Comparison of ENCODE assay signal across 10 mouse cellular contexts in the genomic region with DNA sequence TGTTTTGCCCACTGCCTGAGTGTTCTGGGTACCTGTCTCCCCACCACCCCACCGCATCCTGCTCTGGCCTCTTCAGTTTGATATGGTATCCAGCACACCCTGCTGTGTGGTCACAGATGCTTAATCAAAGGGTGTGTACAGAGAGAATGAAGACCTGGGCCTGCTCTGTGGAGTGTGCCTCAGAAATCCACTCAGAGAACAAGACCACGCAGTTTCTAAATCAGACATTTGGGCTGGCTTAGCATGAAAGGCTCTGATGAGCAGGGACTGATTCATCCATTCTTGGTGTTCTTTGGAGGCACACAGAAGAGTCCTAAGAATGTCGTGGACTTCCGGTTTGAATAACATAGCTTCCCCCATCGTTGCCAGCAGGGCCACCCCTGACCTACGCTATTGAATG.
DNase-seq lines count a peak whose midpoint lies in the region; ATAC-seq and TF ChIP-seq lines count a peak whose summit lies in the region.
"Had no signal": no experiment of that assay in that cellular context is flagged by ENCODE, and none has a peak within 500 bp of the region (broad histone marks: within the 10 kb centered on the region; RNA-seq: fewer than 3 reads in every experiment).

No protein-coding gene starts in this region.

- peak overlapping the region; percentile 51 for H3K4me2 ChIP-seq in heart, embryonic 14.5 days (ENCODE audit: low read length)
- no peak overlapping the region for H3K4me2 ChIP-seq in forebrain, postnatal 0 days (ENCODE audit: low read depth)
- H3K4me2 ChIP-seq in midbrain, embryonic 13.5 days (replicated peaks): no peak overlapping the region
- H3K4me2 ChIP-seq in intestine, postnatal 0 days (replicated peaks; ENCODE audit: low read depth): no peak overlapping the region

- peak overlapping the region; percentile 20 to 47; a peak in 1 of 4 replicates for H3K27ac ChIP-seq in heart, embryonic 14.5 days (replicated peaks in 1 of 2; ENCODE audit: control insufficient read depth in 1 of 2, insufficient read depth in 1 of 2, low read depth in 2 of 2, low read length in 2 of 2)
- H3K27ac ChIP-seq in cortical plate, adult 2 months (ENCODE audit: insufficient read depth, low read length): 0 out of 2 replicates have a peak overlapping the region, but pooled peaks have one; percentile 24
- peak overlapping the region; percentile 62; the same call in 1 of the 2 replicates for H3K27ac ChIP-seq in forebrain, postnatal 0 days (ENCODE audit: low read depth, low read length)
- H3K27ac ChIP-seq in midbrain, embryonic 13.5 days: peak overlapping the region; percentile 61
- H3K27ac ChIP-seq in intestine, postnatal 0 days (ENCODE audit: low read depth, low read length): no peak overlapping the region
- H3K27ac ChIP-seq: limb, embryonic 12.5 days had no signal

- no peak for TF ChIP-seq CTCF in cortical plate, adult 2 months (IDR thresholded peaks at IDR 0.05; ENCODE audit: extremely low read depth, insufficient read depth, low read length)
- no peak for TF ChIP-seq CTCF in forebrain, postnatal 0 days (IDR thresholded peaks at IDR 0.05; ENCODE audit: low read depth)
- no peak for TF ChIP-seq CTCF in intestine, postnatal 0 days (IDR thresholded peaks at IDR 0.05; ENCODE audit: low read depth)

- intact Hi-C loops in heart, postnatal 10 days (cut with DNase I): no loop called here

- H3K9me3 ChIP-seq in heart, embryonic 14.5 days (ENCODE audit: control insufficient read depth, low read length): no peaks in the 10 kb centered on the region
- no peaks in the 10 kb centered on the region for H3K9me3 ChIP-seq in forebrain, postnatal 0 days (ENCODE audit: low read length)
- no peaks in the 10 kb centered on the region for H3K9me3 ChIP-seq in midbrain, embryonic 13.5 days
- H3K9me3 ChIP-seq in intestine, postnatal 0 days (ENCODE audit: control insufficient read depth): no peaks in the 10 kb centered on the region
- H3K9me3 ChIP-seq: limb, embryonic 12.5 days had no signal

- H3K27me3 ChIP-seq in heart, embryonic 14.5 days (ENCODE audit: control insufficient read depth, insufficient read depth, low read length): no peaks in the 10 kb centered on the region
- no peaks in the 10 kb centered on the region for H3K27me3 ChIP-seq in forebrain, postnatal 0 days (ENCODE audit: insufficient read depth, low read length)
- no peaks in the 10 kb centered on the region for H3K27me3 ChIP-seq in midbrain, embryonic 13.5 days
- no peaks in the 10 kb centered on the region for H3K27me3 ChIP-seq in intestine, postnatal 0 days (replicated peaks; ENCODE audit: control insufficient read depth, insufficient read depth, low read length)
- H3K27me3 ChIP-seq: limb, embryonic 12.5 days had no signal

- WGBS in heart, embryonic 14.5 days: 35% methylated on average over 6 of the region's 6 CpGs
- 42% methylated on average over 6 of the region's 6 CpGs for WGBS in forebrain, postnatal 0 days
- WGBS in midbrain, embryonic 13.5 days: 34% methylated on average over 6 of the region's 6 CpGs
- 63% methylated on average over 6 of the region's 6 CpGs for WGBS in intestine, postnatal 0 days

- peaks cover 14 to 15% of the 10 kb centered on the region in 2 experiments for H3K4me1 ChIP-seq in heart, embryonic 14.5 days (ENCODE audit: control insufficient read depth in 2 of 2, insufficient read depth in 2 of 2, low read length in 2 of 2)
- H3K4me1 ChIP-seq in cortical plate, adult 2 months (ENCODE audit: control insufficient read depth, insufficient read depth, low read length): peaks cover 10% of the 10 kb centered on the region
- peaks cover 18% of the 10 kb centered on the region for H3K4me1 ChIP-seq in forebrain, postnatal 0 days (ENCODE audit: insufficient read depth)
- H3K4me1 ChIP-seq in midbrain, embryonic 13.5 days (replicated peaks): peaks cover 19% of the 10 kb centered on the region
- no peaks in the 10 kb centered on the region for H3K4me1 ChIP-seq in intestine, postnatal 0 days (replicated peaks; ENCODE audit: control insufficient read depth, insufficient read depth, low read length)

- no peak overlapping the region for H3K4me3 ChIP-seq in heart, embryonic 14.5 days (ENCODE audit: control insufficient read depth in 1 of 2, insufficient read depth in 1 of 2, low read depth in 1 of 2, low read length in 2 of 2)
- H3K4me3 ChIP-seq in cortical plate, adult 2 months (ENCODE audit: insufficient read depth, low read length): no peak overlapping the region
- H3K4me3 ChIP-seq in forebrain, postnatal 0 days (ENCODE audit: low read depth, low read length): no peak overlapping the region
- H3K4me3 ChIP-seq in midbrain, embryonic 13.5 days (replicated peaks): no peak overlapping the region
- no peak overlapping the region for H3K4me3 ChIP-seq in intestine, postnatal 0 days (ENCODE audit: low read depth, low read length)
- H3K4me3 ChIP-seq: limb, embryonic 12.5 days had no signal

- no peaks in the 10 kb centered on the region for H3K36me3 ChIP-seq in heart, embryonic 14.5 days (ENCODE audit: control insufficient read depth, insufficient read depth, low read length)
- no peaks in the 10 kb centered on the region for H3K36me3 ChIP-seq in forebrain, postnatal 0 days (ENCODE audit: insufficient read depth)
- no peaks in the 10 kb centered on the region for H3K36me3 ChIP-seq in midbrain, embryonic 13.5 days
- H3K36me3 ChIP-seq in intestine, postnatal 0 days (ENCODE audit: control insufficient read depth, insufficient read depth): no peaks in the 10 kb centered on the region
- H3K36me3 ChIP-seq: limb, embryonic 12.5 days had no signal

- no peak overlapping the region for H3K9ac ChIP-seq in heart, embryonic 14.5 days (ENCODE audit: low read length)
- no peak overlapping the region for H3K9ac ChIP-seq in forebrain, postnatal 0 days
- no peak overlapping the region for H3K9ac ChIP-seq in midbrain, embryonic 13.5 days (replicated peaks)
- H3K9ac ChIP-seq in intestine, postnatal 0 days (ENCODE audit: low read depth, low read length): no peak overlapping the region
- H3K9ac ChIP-seq: limb, embryonic 12.5 days had no signal

- peak; percentile 38; the same call in 1 of the 2 replicates for ATAC-seq in heart, embryonic 14.5 days (ENCODE audit: insufficient number of reproducible peaks, insufficient read depth, low FRiP score, low read depth)
- ATAC-seq in forebrain, postnatal 0 days: peak; percentile 33
- 0 out of 2 replicates have a peak, but pooled peaks have one; percentile 12 for ATAC-seq in midbrain, embryonic 13.5 days
- ATAC-seq in intestine, postnatal 0 days: no peak
- ATAC-seq: lung, postnatal 0 days had no signal

- TF ChIP-seq POLR2A in cortical plate, adult 2 months (IDR thresholded peaks at IDR 0.05; ENCODE audit: extremely low read depth, insufficient read depth, low read length): no peak

- DNase-seq in heart, postnatal 10 days: no peak
- DNase-seq in forebrain, postnatal 0 days: no peak
- no peak for DNase-seq in lung, postnatal 4 days
- DNase-seq in lung, adult 18-20 months: no peak
